Mouse (Mus musculus) inflammation-experienced regulatory T-cells, adult 6 months (primary cell): ENCODE measurements around the gene Mlxip. TPM values are rescaled to one million over a fixed set of nuclear protein-coding genes. Genes with fewer than 3 reads are reported as not detected.

Experiments
- ATAC-seq: one replicate; pipeline ENCODE4 v1.8.0; 2017
- polyA plus RNA-seq, 3 experiments: library from polyadenylated mRNA; unstranded; fragments of 100-300 nt; shearing (Covaris generic); gene quantifications; one replicate each; pipeline ENCODE4 v1.2.1; 2017

The Mlxip gene
- polyA plus RNA-seq = 10 to 100 TPM; 11.3 to 26.3 (median 18.1) TPM

GRCm38 (mm10) chr5:123394303-123394956, at the start of gene Mlxip:
TSS of gene Mlxip (plus strand) at chr5:123394798.
- ATAC-seq = peak; percentile 87

GRCm38 (mm10) chr5:123344963-123345852, 49.4 kb upstream of the Mlxip start:
- ATAC-seq = peak; percentile 20

GRCm38 (mm10) chr5:123345853-123346654, 48.5 kb upstream of the Mlxip start:
- no peak for ATAC-seq

GRCm38 (mm10) chr5:123346701-123347270, 47.8 kb upstream of the Mlxip start:
- ATAC-seq = no peak

GRCm38 (mm10) chr5:123347985-123348384, 46.6 kb upstream of the Mlxip start:
- no peak for ATAC-seq

- ATAC-seq = no peak
Measured at GRCm38 (mm10) chr5:123350386-123350785, 44.2 kb upstream of the Mlxip start.

- no peak for ATAC-seq
Measured at GRCm38 (mm10) chr5:123355918-123356317, 38.7 kb upstream of the Mlxip start.

GRCm38 (mm10) chr5:123357253-123357652, 37.3 kb upstream of the Mlxip start:
- ATAC-seq = no peak

- no peak for ATAC-seq
Measured at GRCm38 (mm10) chr5:123359431-123359830, 35.2 kb upstream of the Mlxip start.

GRCm38 (mm10) chr5:123362911-123363310, 31.7 kb upstream of the Mlxip start:
- ATAC-seq = no peak

GRCm38 (mm10) chr5:123364302-123364971, 30.2 kb upstream of the Mlxip start:
- ATAC-seq = no peak

- peak; percentile 52 for ATAC-seq
Measured at GRCm38 (mm10) chr5:123368869-123369488, 25.6 kb upstream of the Mlxip start.

- ATAC-seq = no peak
Measured at GRCm38 (mm10) chr5:123370049-123370448, 24.5 kb upstream of the Mlxip start.

- no peak for ATAC-seq
Measured at GRCm38 (mm10) chr5:123375262-123375661, 19.3 kb upstream of the Mlxip start.

GRCm38 (mm10) chr5:123375793-123376452, 18.7 kb upstream of the Mlxip start:
- ATAC-seq = no peak

GRCm38 (mm10) chr5:123376569-123376968, 18.0 kb upstream of the Mlxip start:
- ATAC-seq = no peak

GRCm38 (mm10) chr5:123377120-123377955, 17.3 kb upstream of the Mlxip start:
- peak; percentile 50 for ATAC-seq

- no peak for ATAC-seq
Measured at GRCm38 (mm10) chr5:123378712-123379111, 15.9 kb upstream of the Mlxip start.

- ATAC-seq = no peak
Measured at GRCm38 (mm10) chr5:123379504-123379931, 15.1 kb upstream of the Mlxip start.

- no peak for ATAC-seq
Measured at GRCm38 (mm10) chr5:123381968-123382367, 12.6 kb upstream of the Mlxip start.
